Mouse (Mus musculus) intestine, embryonic 14.5 days (tissue): ENCODE results near the gene Kcnj10. TPM values are rescaled to one million over a fixed set of nuclear protein-coding genes. Genes with fewer than 3 reads are reported as not detected.
A peak's percentile ranks its signal among the peaks of the same experiment; 100 is the strongest.

Experiments
- ATAC-seq: fragments of 200-750 bp; cut with Nextera tagmentation; replicated peaks from 2 replicates; pipeline ENCODE4 v1.8.0; 2017; ENCODE audit warnings: low read depth, moderate number of reproducible peaks, moderate TSS enrichment, moderate library complexity; ENCODE audit not compliant: low FRiP score, low TSS enrichment
- DNase-seq: peaks from one replicate; pipeline ENCODE4 v3.0.0-alpha.2; 2018; ENCODE audit warnings: low spot score
- H3K27ac ChIP-seq: fragments of 300-500 bp; sonication (generic); 2 replicates; pipeline ENCODE4 v1.5.1; 2014; ENCODE audit warnings: low read depth, mild to moderate bottlenecking, control low read depth
- H3K27me3 ChIP-seq: fragments of 300-500 bp; sonication (generic); replicated peaks from 2 replicates; pipeline ENCODE4 v1.6.1; 2014; ENCODE audit warnings: low read length, control low read depth; ENCODE audit not compliant: control insufficient read depth, insufficient read depth
- H3K36me3 ChIP-seq: fragments of 300-500 bp; sonication (generic); 2 replicates; pipeline ENCODE4 v1.6.1; 2014; ENCODE audit warnings: low read length, control low read depth; ENCODE audit not compliant: control insufficient read depth, insufficient read depth
- H3K4me1 ChIP-seq: fragments of 300-500 bp; sonication (generic); replicated peaks from 2 replicates; pipeline ENCODE4 v1.6.1; 2014; ENCODE audit warnings: low read length, control low read depth, mixed read lengths; ENCODE audit not compliant: control insufficient read depth, insufficient read depth
- H3K4me2 ChIP-seq: fragments of 300-500 bp; sonication (generic); 2 replicates; pipeline ENCODE4 v1.6.1; 2014; ENCODE audit warnings: low read length
- H3K4me3 ChIP-seq: fragments of 300-500 bp; sonication (generic); 2 replicates; pipeline ENCODE4 v1.5.1; 2014; ENCODE audit warnings: low read depth, low read length, control low read depth, mixed read lengths
- H3K9ac ChIP-seq: fragments of 300-500 bp; sonication (generic); 2 replicates; pipeline ENCODE4 v1.6.1; 2014; ENCODE audit warnings: mild to moderate bottlenecking, low read length
- H3K9me3 ChIP-seq: fragments of 300-500 bp; sonication (generic); 2 replicates; pipeline ENCODE4 v1.6.1; 2016; ENCODE audit warnings: low read length, control low read depth; ENCODE audit not compliant: control insufficient read depth
- WGBS: fragments of 180-500 bp; shearing (Covaris S2); extraction: QIAGEN DNeasy Blood & Tissue Kit; methylation state at CpG from one replicate; pipeline ENCODE4 v1.1.7; 2014; 5-methylcytosine and 5-hydroxymethylcytosine counted together
- polyA plus RNA-seq: library from polyadenylated mRNA; unstranded; fragments of >200 nt; fragmentation: Nextera tagmentation; extraction: Ambion mirVana; gene quantifications from 2 replicates; pipeline ENCODE4 v1.2.1, GENCODE M21; 2014

Gene Kcnj10
- polyA plus RNA-seq, 1 experiment from 2014 or later: 0.09 TPM

DNA sequence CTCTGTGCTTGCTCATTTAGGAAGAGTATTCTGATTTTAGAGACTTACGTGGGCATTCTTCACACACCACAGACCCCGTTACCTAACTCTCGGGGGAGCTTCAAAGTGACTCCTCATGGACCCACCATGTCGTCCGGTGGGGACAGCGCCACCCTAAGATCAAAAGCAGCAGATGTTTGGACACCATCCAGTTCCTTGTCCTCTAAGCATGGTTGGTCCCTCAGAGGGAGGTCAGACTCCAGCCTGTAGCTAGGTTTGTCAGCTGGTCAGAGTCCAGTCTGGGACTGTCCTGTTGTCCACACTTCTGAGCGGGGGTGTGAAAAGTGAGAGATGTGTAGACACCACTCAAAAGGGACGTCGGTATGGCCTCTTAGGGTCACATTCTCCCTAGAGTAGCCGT lies 5.7 kb downstream of the Kcnj10 start:
- no peak overlapping the region for H3K9ac ChIP-seq
- no peaks in the 10 kb centered on the region for H3K9me3 ChIP-seq
- H3K4me3 ChIP-seq: no peak overlapping the region
- DNase-seq (no peak), ATAC-seq (no peak)
- 89% methylated on average over 10 of the region's 10 CpGs for WGBS
- H3K27ac ChIP-seq: no peak overlapping the region
- H3K4me1 ChIP-seq: 0 out of 2 replicates have a peak, but pooled peaks cover 3% of the 10 kb centered on the region
- peaks cover 25% of the 10 kb centered on the region for H3K27me3 ChIP-seq
- H3K4me2 ChIP-seq: no peak overlapping the region
- no peaks in the 10 kb centered on the region for H3K36me3 ChIP-seq

DNA sequence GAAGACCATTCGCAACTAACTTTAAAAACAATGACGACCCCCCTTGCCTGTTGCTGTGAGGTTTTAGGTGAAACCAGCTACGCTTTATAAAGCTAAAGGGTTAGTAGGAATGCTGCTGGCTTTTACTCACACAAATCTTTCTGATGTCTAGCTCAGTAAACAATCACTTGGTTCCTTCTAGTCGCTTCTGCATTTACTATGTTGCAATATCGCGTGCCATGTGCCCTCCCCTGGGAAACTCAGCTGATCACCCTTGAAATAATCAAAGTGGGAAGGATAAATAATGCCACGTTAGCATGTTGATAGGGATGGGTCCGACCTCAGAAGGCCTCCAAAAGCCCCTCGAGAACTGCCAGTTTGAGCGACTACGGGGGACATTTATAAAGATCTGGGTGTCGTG lies 6.4 kb downstream of the Kcnj10 start:
- no peak for ATAC-seq
- no peaks in the 10 kb centered on the region for H3K9me3 ChIP-seq
- WGBS: 83% methylated on average over 12 of the region's 12 CpGs

DNA sequence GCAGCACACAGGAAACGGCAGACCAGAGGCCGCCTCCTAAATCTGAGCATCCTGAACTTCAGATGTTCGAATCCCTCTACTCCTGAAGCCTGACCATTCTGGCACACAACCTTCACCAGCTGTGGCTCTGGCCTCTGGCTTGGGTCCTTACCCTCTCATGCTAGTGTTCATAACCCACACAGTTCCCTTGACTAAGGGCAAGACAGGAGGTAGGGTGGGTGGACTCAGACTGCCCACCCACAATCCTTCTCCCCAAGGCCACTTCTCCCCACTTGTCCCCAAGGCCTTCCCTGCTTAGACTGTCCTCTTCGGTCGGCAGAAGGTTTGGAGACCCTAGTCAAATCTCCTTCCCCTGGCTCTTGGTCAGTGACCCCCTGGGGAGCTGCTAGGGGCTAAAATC lies 8.5 kb downstream of the Kcnj10 start:
- H3K9ac ChIP-seq: no peak overlapping the region
- no peaks in the 10 kb centered on the region for H3K36me3 ChIP-seq
- no peaks in the 10 kb centered on the region for H3K9me3 ChIP-seq
- no peak for ATAC-seq
- no peak for DNase-seq
- H3K27ac ChIP-seq: no peak overlapping the region
- peaks cover 14% of the 10 kb centered on the region; the same call in 1 of the 2 replicates for H3K27me3 ChIP-seq
- 0 out of 2 replicates have a peak, but pooled peaks cover 3% of the 10 kb centered on the region for H3K4me1 ChIP-seq
- H3K4me2 ChIP-seq: no peak overlapping the region
- WGBS: 73% methylated on average over 5 of the region's 5 CpGs
- H3K4me3 ChIP-seq: no peak overlapping the region

More for the DNA sequence above, 6.4 kb downstream of the Kcnj10 start:
- H3K36me3 ChIP-seq: no peaks in the 10 kb centered on the region
- no peak overlapping the region for H3K9ac ChIP-seq
- no peak for DNase-seq
- 0 out of 2 replicates have a peak, but pooled peaks cover 3% of the 10 kb centered on the region for H3K4me1 ChIP-seq
- H3K27ac ChIP-seq: no peak overlapping the region
- no peak overlapping the region for H3K4me2 ChIP-seq
- peaks cover 20% of the 10 kb centered on the region for H3K27me3 ChIP-seq
- H3K4me3 ChIP-seq: no peak overlapping the region

DNA sequence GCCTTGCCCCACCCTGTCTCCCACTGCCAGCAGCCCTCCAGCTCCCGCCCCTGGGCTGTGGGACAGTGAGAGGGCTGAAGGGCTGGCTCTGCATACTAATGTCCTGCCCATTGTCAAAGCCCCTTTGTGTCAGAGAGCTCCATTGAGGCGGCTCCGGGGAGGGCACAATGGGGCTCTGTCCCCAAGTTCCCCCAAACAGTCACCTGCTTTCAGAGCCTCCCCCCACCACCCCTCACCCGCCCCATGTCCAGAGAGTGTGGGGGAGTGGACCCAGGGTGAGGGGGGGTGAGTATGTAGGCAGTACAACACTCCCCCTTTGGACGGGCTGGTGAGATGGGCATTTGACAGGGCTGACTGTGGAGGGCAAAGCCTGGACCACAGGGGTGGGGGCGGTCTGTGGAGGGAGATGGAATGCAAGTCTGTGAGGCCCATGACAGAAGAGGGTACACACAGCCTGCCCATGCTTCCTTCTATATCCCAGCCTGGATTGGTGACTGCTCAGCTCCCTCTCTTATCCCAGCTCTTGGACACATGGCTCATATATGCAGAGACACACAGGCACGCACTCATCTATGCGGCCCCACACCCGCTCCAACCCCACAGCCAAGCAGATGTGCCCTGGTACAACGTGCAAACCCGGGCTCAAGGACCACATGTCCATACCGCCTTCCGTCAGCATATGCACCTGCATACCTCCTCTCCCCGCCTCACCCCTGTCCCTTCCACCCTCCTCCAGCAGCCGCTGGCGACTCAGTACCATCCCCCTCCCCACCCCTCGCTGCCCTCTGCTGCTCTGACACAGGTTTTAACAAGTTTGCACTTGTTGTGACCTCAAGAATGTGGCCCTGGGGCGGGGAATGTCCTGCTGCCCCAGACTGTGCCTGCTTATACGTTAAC lies 9.2 kb downstream of the Kcnj10 start:
- DNase-seq (no peak), ATAC-seq (peak; percentile 75)
- Histone ChIP-seq H3K9ac (no peak overlapping the region), H3K27ac (no peak overlapping the region), H3K27me3 (peaks cover 14% of the 10 kb centered on the region; the same call in 1 of the 2 replicates), H3K4me1 (0 out of 2 replicates have a peak, but pooled peaks cover 3% of the 10 kb centered on the region), H3K4me3 (no peak overlapping the region), H3K9me3 (no peaks in the 10 kb centered on the region), H3K36me3 (no peaks in the 10 kb centered on the region), H3K4me2 (0 out of 2 replicates have a peak overlapping the region, but pooled peaks have one; percentile 1)
- 15% methylated on average over 19 of the region's 19 CpGs for WGBS

DNA sequence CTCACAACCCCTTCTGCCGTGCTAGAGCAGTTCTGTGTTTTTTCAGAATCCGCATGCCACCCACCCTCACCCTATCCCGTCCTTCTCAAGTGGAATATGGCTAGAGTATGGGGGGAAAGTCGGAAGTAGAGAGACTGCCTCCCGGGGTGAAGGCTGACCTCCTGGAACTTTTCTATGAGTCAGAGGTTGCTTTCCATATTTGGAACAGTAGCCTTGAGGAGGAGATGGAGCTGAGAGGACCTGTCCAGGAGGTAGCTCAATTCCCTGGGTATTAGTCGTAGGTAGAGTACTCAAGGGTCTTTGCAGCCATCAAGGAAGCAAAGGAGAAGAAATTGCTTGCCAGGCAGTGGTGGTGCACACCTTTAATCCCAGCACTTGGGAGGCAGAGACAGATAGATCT lies 11.0 kb downstream of the Kcnj10 start:
- ATAC-seq (no peak), DNase-seq (no peak)
- no peaks in the 10 kb centered on the region for H3K36me3 ChIP-seq
- H3K4me3 ChIP-seq: no peak overlapping the region
- no peak overlapping the region for H3K4me2 ChIP-seq
- H3K4me1 ChIP-seq: 0 out of 2 replicates have a peak, but pooled peaks cover 3% of the 10 kb centered on the region
- 69% methylated on average over 6 of the region's 6 CpGs for WGBS
- H3K27ac ChIP-seq: no peak overlapping the region
- peaks cover 14% of the 10 kb centered on the region; the same call in 1 of the 2 replicates for H3K27me3 ChIP-seq
- H3K9ac ChIP-seq: no peak overlapping the region
- H3K9me3 ChIP-seq: no peaks in the 10 kb centered on the region

DNA sequence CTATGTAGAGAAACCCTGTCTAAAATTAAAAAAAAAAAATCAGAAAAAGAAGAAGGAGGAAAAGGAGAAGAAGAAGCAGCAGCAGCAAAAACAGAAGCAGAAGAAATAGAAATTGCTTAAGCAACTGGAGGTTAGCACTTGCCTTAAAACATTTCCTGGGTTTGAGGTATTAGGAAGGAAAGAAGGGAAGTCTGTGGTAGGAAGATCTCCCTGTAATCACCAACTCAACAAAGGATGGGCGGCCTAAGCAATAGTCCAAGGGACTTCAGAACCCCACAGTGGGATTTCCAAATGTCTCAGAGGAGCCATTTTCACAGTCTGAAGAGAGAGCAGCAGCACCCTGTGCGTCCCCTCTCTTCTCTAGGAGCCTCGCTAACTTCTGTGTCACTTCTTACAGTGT lies 11.4 kb downstream of the Kcnj10 start:
- WGBS: 81% methylated on average over 3 of the region's 3 CpGs
- H3K4me3 ChIP-seq: no peak overlapping the region
- 0 out of 2 replicates have a peak, but pooled peaks cover 3% of the 10 kb centered on the region for H3K4me1 ChIP-seq
- no peak overlapping the region for H3K27ac ChIP-seq
- ATAC-seq: no peak
- no peak overlapping the region for H3K4me2 ChIP-seq
- peaks cover 14% of the 10 kb centered on the region; the same call in 1 of the 2 replicates for H3K27me3 ChIP-seq
- no peaks in the 10 kb centered on the region for H3K36me3 ChIP-seq
- H3K9ac ChIP-seq: no peak overlapping the region
- DNase-seq: no peak
- H3K9me3 ChIP-seq: no peaks in the 10 kb centered on the region

DNA sequence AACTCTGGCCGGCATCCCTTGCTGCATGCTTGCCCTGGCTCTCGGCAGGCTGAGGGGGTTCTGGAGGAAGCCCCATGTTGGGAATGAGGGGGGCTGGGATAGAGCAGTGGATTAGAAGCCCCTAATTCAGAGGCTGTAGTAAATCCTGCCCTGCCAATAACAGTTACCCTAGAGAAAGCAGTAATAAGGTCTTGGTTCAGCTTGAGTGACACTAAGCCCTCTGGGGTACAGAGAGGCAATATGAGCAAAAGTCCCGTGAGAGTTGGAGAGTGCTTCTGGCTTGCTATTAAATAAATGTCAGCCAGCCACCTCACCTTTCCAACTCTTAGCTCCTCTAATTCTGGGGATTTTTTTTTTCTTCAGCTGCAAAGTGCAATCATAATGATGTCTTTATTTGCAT lies 14.3 kb downstream of the Kcnj10 start:
- Histone ChIP-seq H3K27ac (no peak overlapping the region), H3K4me1 (0 out of 2 replicates have a peak, but pooled peaks cover 2% of the 10 kb centered on the region), H3K4me2 (no peak overlapping the region), H3K36me3 (no peaks in the 10 kb centered on the region), H3K27me3 (peaks cover 5% of the 10 kb centered on the region; the same call in 1 of the 2 replicates), H3K9me3 (no peaks in the 10 kb centered on the region), H3K4me3 (no peak overlapping the region), H3K9ac (no peak overlapping the region)
- WGBS: 44% methylated on average over 3 of the region's 3 CpGs
- ATAC-seq (no peak), DNase-seq (no peak)

DNA sequence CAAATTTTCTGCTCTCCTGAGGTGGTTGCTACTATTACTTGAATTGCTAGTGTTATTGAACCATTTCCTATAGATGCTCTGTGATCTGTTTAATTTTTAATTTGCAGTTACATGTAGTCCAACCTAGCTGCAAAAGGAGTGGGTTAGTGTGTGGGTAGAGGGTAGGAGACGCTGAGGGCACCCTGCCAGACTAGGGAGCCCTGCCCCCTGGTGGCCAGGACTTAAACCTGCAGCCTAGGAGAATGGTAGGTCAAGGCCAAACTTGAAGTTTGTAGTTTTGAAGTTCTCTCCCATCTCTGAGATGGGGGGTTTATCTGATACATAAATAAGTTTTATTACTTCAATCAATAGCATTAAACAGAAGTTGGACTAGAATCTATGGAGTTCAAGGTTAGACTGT lies 16.5 kb downstream of the Kcnj10 start:
- H3K27me3 ChIP-seq: no peaks in the 10 kb centered on the region
- 0% methylated on average over 1 of the region's 1 CpGs for WGBS
- H3K4me3 ChIP-seq: no peak overlapping the region
- no peaks in the 10 kb centered on the region for H3K4me1 ChIP-seq
- H3K9ac ChIP-seq: no peak overlapping the region
- ATAC-seq: no peak
- no peak for DNase-seq
- no peaks in the 10 kb centered on the region for H3K9me3 ChIP-seq
- no peak overlapping the region for H3K27ac ChIP-seq
- no peaks in the 10 kb centered on the region for H3K36me3 ChIP-seq
- H3K4me2 ChIP-seq: no peak overlapping the region
